Mouse (Mus musculus): ENCODE data around the gene Mycl.

Gene Mycl

GRCm38 (mm10) chr4:122995404-122996220 lies at the start of gene Mycl:
Gene Mycl (plus strand): TSS chr4:122995652.
- peak; percentile 45 to 89 for DNase-seq (ENCODE audit: low spot score in 2 of 2)

GRCm38 (mm10) chr4:122947223-122947622 lies 48.2 kb upstream of the Mycl start:
- DNase-seq (ENCODE audit: low spot score in 2 of 2): no peak

GRCm38 (mm10) chr4:122949096-122949495 lies 46.4 kb upstream of the Mycl start:
- no peak for DNase-seq (ENCODE audit: low spot score in 2 of 2)

- DNase-seq (ENCODE audit: low spot score in 2 of 2): no peak
These were observed 40.6 kb upstream of the Mycl start for GRCm38 (mm10) chr4:122954680-122955411.

- DNase-seq (ENCODE audit: low spot score in 2 of 2): peak; percentile 66 to 86
These were observed 39.9 kb upstream of the Mycl start for GRCm38 (mm10) chr4:122955412-122956136.

- no peak for DNase-seq (ENCODE audit: low spot score in 2 of 2)
These were observed 39.2 kb upstream of the Mycl start for GRCm38 (mm10) chr4:122956301-122956700.

- DNase-seq (ENCODE audit: low spot score in 2 of 2): peak in 1 of 2 experiments; percentile 49
These were observed 36.9 kb upstream of the Mycl start for GRCm38 (mm10) chr4:122958491-122959031.

GRCm38 (mm10) chr4:122959816-122960215 lies 35.6 kb upstream of the Mycl start:
- DNase-seq (ENCODE audit: low spot score in 2 of 2): no peak

GRCm38 (mm10) chr4:122960321-122961099 lies 34.9 kb upstream of the Mycl start:
- no peak for DNase-seq (ENCODE audit: low spot score in 2 of 2)

GRCm38 (mm10) chr4:122961100-122961567 lies 34.3 kb upstream of the Mycl start, which contains the start of gene Mfsd2a:
Gene Mfsd2a (minus strand): TSS chr4:122961188.
- peak in 1 of 2 experiments; percentile 56 for DNase-seq (ENCODE audit: low spot score in 2 of 2)

- no peak for DNase-seq (ENCODE audit: low spot score in 2 of 2)
These were observed 33.9 kb upstream of the Mycl start for GRCm38 (mm10) chr4:122961589-122961988.

- no peak for DNase-seq (ENCODE audit: low spot score in 2 of 2)
These were observed 32.7 kb upstream of the Mycl start for GRCm38 (mm10) chr4:122962751-122963150.

GRCm38 (mm10) chr4:122968106-122968505 lies 27.3 kb upstream of the Mycl start:
- no peak for DNase-seq (ENCODE audit: low spot score in 2 of 2)

GRCm38 (mm10) chr4:122971191-122971590 lies 24.3 kb upstream of the Mycl start:
- DNase-seq (ENCODE audit: low spot score in 2 of 2): no peak

- DNase-seq (ENCODE audit: low spot score in 2 of 2): no peak
These were observed 23.8 kb upstream of the Mycl start for GRCm38 (mm10) chr4:122971646-122972045.

GRCm38 (mm10) chr4:122972056-122972455 lies 23.4 kb upstream of the Mycl start:
- no peak for DNase-seq (ENCODE audit: low spot score in 2 of 2)

GRCm38 (mm10) chr4:122974976-122975520 lies 20.4 kb upstream of the Mycl start:
- DNase-seq (ENCODE audit: low spot score in 2 of 2): no peak

- no peak for DNase-seq (ENCODE audit: low spot score in 2 of 2)
These were observed 18.6 kb upstream of the Mycl start for GRCm38 (mm10) chr4:122976885-122977284.

GRCm38 (mm10) chr4:122978850-122979249 lies 16.6 kb upstream of the Mycl start:
- no peak for DNase-seq (ENCODE audit: low spot score in 2 of 2)

- no peak for DNase-seq (ENCODE audit: low spot score in 2 of 2)
These were observed 15.6 kb upstream of the Mycl start for GRCm38 (mm10) chr4:122979826-122980225.

- DNase-seq (ENCODE audit: low spot score in 2 of 2): no peak
These were observed 14.8 kb upstream of the Mycl start for GRCm38 (mm10) chr4:122980684-122981083.

Measured in left cerebral cortex, adult 9 months (tissue).